In genomic region chr4:141360846-141361245, GRCm38 (mm10) we compare ENCODE assay signal across 11 mouse cellular contexts. TPM values are rescaled to one million over a fixed set of nuclear protein-coding genes. Genes with fewer than 3 reads are reported as not detected.
A peak's percentile ranks its signal among the peaks of the same experiment; 100 is the strongest.
DNase-seq lines count a peak whose midpoint lies in the region; ATAC-seq and TF ChIP-seq lines count a peak whose summit lies in the region.
"Had no signal": no experiment of that assay in that cellular context is flagged by ENCODE, and none has a peak within 500 bp of the region (broad histone marks: within the 10 kb centered on the region; RNA-seq: fewer than 3 reads in every experiment).

No protein-coding gene starts in this region.

- H3K4me2 ChIP-seq in kidney, embryonic 14.5 days (replicated peaks; ENCODE audit: low read depth, low read length): no peak overlapping the region
- no peak overlapping the region for H3K4me2 ChIP-seq in lung, embryonic 14.5 days
- H3K4me2 ChIP-seq: lung, embryonic 15.5 days had no signal

- H3K36me3 ChIP-seq in kidney, embryonic 14.5 days (ENCODE audit: control insufficient read depth, insufficient read depth, low read length): no peaks in the 10 kb centered on the region
- H3K36me3 ChIP-seq in ES-E14 (ENCODE audit: control insufficient read depth, insufficient read depth, low read length, poor library complexity, severe bottlenecking): no peaks in the 10 kb centered on the region
- no peaks in the 10 kb centered on the region for H3K36me3 ChIP-seq in lung, embryonic 14.5 days (ENCODE audit: insufficient read depth)
- H3K36me3 ChIP-seq: lung, embryonic 15.5 days had no signal

- TF ChIP-seq CTCF in bone marrow, adult 2 months (IDR thresholded peaks at IDR 0.05; ENCODE audit: control insufficient read depth, insufficient read depth, low read length): peak; percentile 45
- TF ChIP-seq CTCF in lung, embryonic 14.5 days (IDR thresholded peaks at IDR 0.05; ENCODE audit: low read depth): peak; percentile 64

- no peak for ATAC-seq in kidney, embryonic 14.5 days (ENCODE audit: low FRiP score, low TSS enrichment)
- no peak for ATAC-seq in lung, embryonic 14.5 days (ENCODE audit: insufficient read depth)

- no peak overlapping the region for H3K9ac ChIP-seq in kidney, embryonic 14.5 days (ENCODE audit: low read depth, low read length)
- H3K9ac ChIP-seq in ES-E14 (ENCODE audit: insufficient read depth, low read depth, low read length, poor library complexity, severe bottlenecking): 0 out of 2 replicates have a peak overlapping the region, but pooled peaks have one; percentile 12
- no peak overlapping the region for H3K9ac ChIP-seq in lung, embryonic 14.5 days
- H3K9ac ChIP-seq: lung, embryonic 15.5 days had no signal

- H3K4me1 ChIP-seq in kidney, embryonic 14.5 days (ENCODE audit: control insufficient read depth, insufficient read depth, low read length): no peaks in the 10 kb centered on the region
- peaks cover 5 to 31% of the 10 kb centered on the region in 2 experiments; a peak in 3 of 4 replicates for H3K4me1 ChIP-seq in ES-E14 (ENCODE audit: control insufficient read depth in 2 of 2, insufficient read depth in 2 of 2, low read length in 2 of 2, poor library complexity in 1 of 2)
- no peaks in the 10 kb centered on the region for H3K4me1 ChIP-seq in bone marrow, adult 2 months (ENCODE audit: control insufficient read depth, insufficient read depth, low read length)
- no peaks in the 10 kb centered on the region for H3K4me1 ChIP-seq in lung, embryonic 14.5 days (ENCODE audit: insufficient read depth)

- no peak overlapping the region for H3K27ac ChIP-seq in kidney, embryonic 14.5 days (ENCODE audit: low read depth, low read length)
- H3K27ac ChIP-seq in ES-E14 (ENCODE audit: insufficient read depth, low read depth, low read length, poor library complexity, severe bottlenecking): no peak overlapping the region
- no peak overlapping the region for H3K27ac ChIP-seq in bone marrow, adult 2 months (ENCODE audit: control insufficient read depth, insufficient read depth, low read depth, low read length, poor library complexity)
- H3K27ac ChIP-seq in lung, embryonic 14.5 days (ENCODE audit: low read depth): no peak overlapping the region
- H3K27ac ChIP-seq: lung, embryonic 15.5 days had no signal

- peaks cover 4% of the 10 kb centered on the region; the same call in 1 of the 2 replicates for H3K27me3 ChIP-seq in kidney, embryonic 14.5 days (ENCODE audit: control insufficient read depth, insufficient read depth, low read length)
- H3K27me3 ChIP-seq in lung, embryonic 14.5 days (ENCODE audit: insufficient read depth, low read length): peaks cover 8% of the 10 kb centered on the region

- peaks cover 5% of the 10 kb centered on the region; the same call in 1 of the 2 replicates for H3K9me3 ChIP-seq in kidney, embryonic 14.5 days (ENCODE audit: control insufficient read depth, low read length)
- H3K9me3 ChIP-seq in ES-E14 (ENCODE audit: control insufficient read depth, insufficient read depth, low read depth, low read length): no peaks in the 10 kb centered on the region
- no peaks in the 10 kb centered on the region for H3K9me3 ChIP-seq in lung, embryonic 14.5 days (ENCODE audit: low read depth, low read length)
- H3K9me3 ChIP-seq: lung, embryonic 15.5 days had no signal

- no peak for TF ChIP-seq POLR2A in bone marrow, adult 2 months (IDR thresholded peaks at IDR 0.05; ENCODE audit: borderline replicate concordance, control insufficient read depth, low read depth, low read length)

- peak; percentile 35 to 67 for DNase-seq in kidney, postnatal 36 days
- DNase-seq in ES-E14 (ENCODE audit: low read depth, low spot score): peak; percentile 88
- peak; percentile 79 for DNase-seq in lung, embryonic 14.5 days
- DNase-seq in urinary bladder, postnatal 36 days (ENCODE audit: low spot score in 2 of 2): no peak
- no peak for DNase-seq in heart, postnatal 36 days
- no peak for DNase-seq in urinary bladder, adult 18-20 months (ENCODE audit: low spot score in 2 of 2)

- WGBS in kidney, embryonic 14.5 days: 39% methylated on average over 7 of the region's 7 CpGs
- WGBS in bone marrow, adult 2 months: 30% methylated on average over 7 of the region's 7 CpGs
- WGBS in lung, embryonic 14.5 days: 34% methylated on average over 7 of the region's 7 CpGs

- in situ Hi-C loops in ES-E14 (cut with MboI; ENCODE audit: low sequenced_read_pairs in 2 of 2, unreplicated experiment in 2 of 2): loop anchor here in 1 of 2 experiments (5.0 kb wide), 1 partner anchor 84 kb away; no protein-coding TSS in a partner anchor

- H3K4me3 ChIP-seq in kidney, embryonic 14.5 days (ENCODE audit: low read length): no peak overlapping the region
- H3K4me3 ChIP-seq in ES-E14 (ENCODE audit: insufficient read depth in 1 of 2, low read depth in 1 of 2, low read length in 2 of 2, poor library complexity in 1 of 2, severe bottlenecking in 1 of 2): no peak overlapping the region
- no peak overlapping the region for H3K4me3 ChIP-seq in bone marrow, adult 2 months (replicated peaks; ENCODE audit: control insufficient read depth, low read depth, low read length)
- H3K4me3 ChIP-seq in lung, embryonic 14.5 days (ENCODE audit: low read depth, low read length): no peak overlapping the region
- H3K4me3 ChIP-seq: erythroblast, embryonic 14.5 days; lung, embryonic 15.5 days had no signal

- intact Hi-C loops in heart, postnatal 36 days (cut with DNase I): no loop called here

TF ChIP-seq in ES-E14, 5 proteins besides CTCF, POLR2A, EP300 and RAD21:
- TF ChIP-seq CHD2 (IDR thresholded peaks at IDR 0.05; ENCODE audit: low read depth, low read length) (no peak), HCFC1 (IDR thresholded peaks at IDR 0.05; ENCODE audit: borderline replicate concordance, insufficient read depth, low read length) (no peak), MAFK (IDR thresholded peaks at IDR 0.05; ENCODE audit: insufficient read depth, low read depth, low read length) (no peak), ZNF384 (IDR thresholded peaks at IDR 0.05; ENCODE audit: low read depth, low read length) (no peak), ZC3H11A (IDR thresholded peaks at IDR 0.05; ENCODE audit: borderline replicate concordance, low read depth, low read length) (peak; percentile 58; the same call in 1 of the 2 replicates)

RNA-seq across cellular contexts. Expression of gene Fam131c, which starts 7.2 kb away (rescaled TPM):
- 1.9 and 2.5 TPM in 2 replicates for polyA plus RNA-seq in kidney, embryonic 14.5 days (2014; fragmentation: Nextera tagmentation; extraction: Ambion mirVana)
- 2.3 and 2.5 TPM in 2 replicates for total RNA-seq in ES-E14 (2012; rRNA removed)
- polyA plus RNA-seq in bone marrow, adult 2 months (2011; ENCODE audit: insufficient read depth, insufficient read length, low replicate concordance, missing spikeins): not detected in 2 replicates
- 3.2 and 4.2 TPM in 2 replicates for polyA plus RNA-seq in lung, embryonic 14.5 days (2014; fragmentation: Nextera tagmentation; extraction: Ambion mirVana)
- total RNA-seq in heart, postnatal 36 days (2021): 1 to 10 TPM; 1.6 to 1.7 TPM
- polyA plus RNA-seq: erythroblast, embryonic 14.5 days had no signal

RNA-seq across cellular contexts. Expression of gene Clcnka, which starts 37.7 kb away (rescaled TPM):
- polyA plus RNA-seq in kidney, embryonic 14.5 days (2014; fragmentation: Nextera tagmentation; extraction: Ambion mirVana): 2.0 and 3.9 TPM in 2 replicates
- 0.62 and 0.79 TPM in 2 replicates for total RNA-seq in ES-E14 (2012; rRNA removed)
- polyA plus RNA-seq in bone marrow, adult 2 months (2011; ENCODE audit: insufficient read depth, insufficient read length, low replicate concordance, missing spikeins): not detected in 2 replicates
- polyA plus RNA-seq in lung, embryonic 14.5 days (2014; fragmentation: Nextera tagmentation; extraction: Ambion mirVana): 0.31 and 0.80 TPM in 2 replicates
- total RNA-seq in heart, postnatal 36 days (2021): not detected
- polyA plus RNA-seq: erythroblast, embryonic 14.5 days had no signal

RNA-seq across cellular contexts. Expression of gene Clcnkb, which starts 55.0 kb away (rescaled TPM):
- 3.6 and 6.0 TPM in 2 replicates for polyA plus RNA-seq in kidney, embryonic 14.5 days (2014; fragmentation: Nextera tagmentation; extraction: Ambion mirVana)
- 1.6 and 4.5 TPM in 2 replicates for total RNA-seq in ES-E14 (2012; rRNA removed)
- not detected in 2 replicates for polyA plus RNA-seq in bone marrow, adult 2 months (2011; ENCODE audit: insufficient read depth, insufficient read length, low replicate concordance, missing spikeins)
- not detected in 2 replicates for polyA plus RNA-seq in lung, embryonic 14.5 days (2014; fragmentation: Nextera tagmentation; extraction: Ambion mirVana)
- total RNA-seq in heart, postnatal 36 days (2021): 1 to 10 TPM in 1 of 2 experiments, under 1 TPM in 1; 0.38 to 1.0 TPM
- polyA plus RNA-seq: erythroblast, embryonic 14.5 days; lung, embryonic 15.5 days; stomach, embryonic 14.5 days had no signal

RNA-seq across cellular contexts. Expression of gene Hspb7, which starts 59.7 kb away (rescaled TPM):
- polyA plus RNA-seq in kidney, embryonic 14.5 days (2014; fragmentation: Nextera tagmentation; extraction: Ambion mirVana): 0.09 TPM in 1 of 2 replicates, not detected in the other
- not detected in 2 replicates for total RNA-seq in ES-E14 (2012; rRNA removed)
- polyA plus RNA-seq in bone marrow, adult 2 months (2011; ENCODE audit: insufficient read depth, insufficient read length, low replicate concordance, missing spikeins): 0.34 and 0.72 TPM in 2 replicates
- polyA plus RNA-seq in lung, embryonic 14.5 days (2014; fragmentation: Nextera tagmentation; extraction: Ambion mirVana): 0.80 and 3.2 TPM in 2 replicates
- total RNA-seq in heart, postnatal 36 days (2021): 1,000 to 10,000 TPM; 1,173 to 1,191 TPM
- polyA plus RNA-seq: erythroblast, embryonic 14.5 days had no signal

RNA-seq across cellular contexts. Expression of gene Epha2, which starts 59.8 kb away (rescaled TPM):
- 3.7 and 3.9 TPM in 2 replicates for polyA plus RNA-seq in kidney, embryonic 14.5 days (2014; fragmentation: Nextera tagmentation; extraction: Ambion mirVana)
- 256 and 507 TPM in 2 replicates for total RNA-seq in ES-E14 (2012; rRNA removed)
- polyA plus RNA-seq in bone marrow, adult 2 months (2011; ENCODE audit: insufficient read depth, insufficient read length, low replicate concordance, missing spikeins): 5.7 and 14.2 TPM in 2 replicates
- 6.9 and 7.6 TPM in 2 replicates for polyA plus RNA-seq in lung, embryonic 14.5 days (2014; fragmentation: Nextera tagmentation; extraction: Ambion mirVana)
- total RNA-seq in heart, postnatal 36 days (2021): 1 to 10 TPM; 5.4 to 7.0 TPM
- polyA plus RNA-seq: erythroblast, embryonic 14.5 days had no signal

Comparison
In these comparisons a context has a peak if more than half of its experiments do, and no peak if none do; other contexts are left out.
1. DNase-seq: peak in kidney, postnatal 36 days (2 of 2), ES-E14 (single experiment) and lung, embryonic 14.5 days (single experiment); none in urinary bladder, postnatal 36 days (0 of 2), heart, postnatal 36 days (0 of 2) and urinary bladder, adult 18-20 months (0 of 2).